Mouse (Mus musculus) stomach, embryonic 14.5 days (tissue): ENCODE measurements around the gene Dcps. TPM values are rescaled to one million over a fixed set of nuclear protein-coding genes. Genes with fewer than 3 reads are reported as not detected.

Experiments used
- ATAC-seq: fragments of 200-750 bp; cut with Nextera tagmentation; 2 replicates; pipeline ENCODE4 v1.8.0; 2017; ENCODE audit warnings: low read depth, moderate TSS enrichment; ENCODE audit not compliant: insufficient number of reproducible peaks, insufficient read depth, low FRiP score
- H3K27ac ChIP-seq: fragments of 300-500 bp; sonication (generic); 2 replicates; pipeline ENCODE4 v1.5.1; 2014; ENCODE audit warnings: mild to moderate bottlenecking, low read length, moderate library complexity, mixed read lengths
- H3K27me3 ChIP-seq: fragments of 300-500 bp; sonication (generic); 2 replicates; pipeline ENCODE4 v1.6.1; 2014; ENCODE audit warnings: low read length, control low read depth, mixed read lengths; ENCODE audit not compliant: control insufficient read depth, insufficient read depth
- H3K36me3 ChIP-seq: fragments of 300-500 bp; sonication (generic); 2 replicates; pipeline ENCODE4 v1.6.1; 2014; ENCODE audit warnings: mild to moderate bottlenecking, control low read depth, low read length, moderate library complexity, mixed read lengths; ENCODE audit not compliant: control insufficient read depth, insufficient read depth
- H3K4me1 ChIP-seq: fragments of 300-500 bp; sonication (generic); 2 replicates; pipeline ENCODE4 v1.6.1; 2014; ENCODE audit warnings: low read length, control low read depth, mixed read lengths; ENCODE audit not compliant: control insufficient read depth, insufficient read depth
- H3K4me2 ChIP-seq: fragments of 300-500 bp; sonication (generic); replicated peaks from 2 replicates; pipeline ENCODE4 v1.6.1; 2014; ENCODE audit warnings: low read depth, low read length, control low read depth
- H3K4me3 ChIP-seq: fragments of 300-500 bp; sonication (generic); 2 replicates; pipeline ENCODE4 v1.5.1; 2014; ENCODE audit warnings: low read depth, low read length, control low read depth
- H3K9ac ChIP-seq: fragments of 300-500 bp; sonication (generic); replicated peaks from 2 replicates; pipeline ENCODE4 v1.6.1; 2014; ENCODE audit warnings: low read depth, mild to moderate bottlenecking, control low read depth, low read length, moderate library complexity, mixed read lengths
- H3K9me3 ChIP-seq: fragments of 300-500 bp; sonication (generic); 2 replicates; pipeline ENCODE4 v1.6.1; 2016; ENCODE audit warnings: low read depth, low read length, control low read depth; ENCODE audit not compliant: control insufficient read depth
- WGBS: fragments of 180-500 bp; shearing (Covaris S2); extraction: QIAGEN DNeasy Blood & Tissue Kit; methylation state at CpG from one replicate; pipeline ENCODE4 v1.1.7; 2014; 5-methylcytosine and 5-hydroxymethylcytosine counted together
- polyA plus RNA-seq: library from polyadenylated mRNA; unstranded; fragments of >200 nt; fragmentation: Nextera tagmentation; extraction: Ambion mirVana; gene quantifications from 2 replicates; pipeline ENCODE4 v1.2.1, GENCODE M21; 2014

Gene Dcps
- polyA plus RNA-seq, 1 experiment from 2014 or later: 77.2 TPM

DNA sequence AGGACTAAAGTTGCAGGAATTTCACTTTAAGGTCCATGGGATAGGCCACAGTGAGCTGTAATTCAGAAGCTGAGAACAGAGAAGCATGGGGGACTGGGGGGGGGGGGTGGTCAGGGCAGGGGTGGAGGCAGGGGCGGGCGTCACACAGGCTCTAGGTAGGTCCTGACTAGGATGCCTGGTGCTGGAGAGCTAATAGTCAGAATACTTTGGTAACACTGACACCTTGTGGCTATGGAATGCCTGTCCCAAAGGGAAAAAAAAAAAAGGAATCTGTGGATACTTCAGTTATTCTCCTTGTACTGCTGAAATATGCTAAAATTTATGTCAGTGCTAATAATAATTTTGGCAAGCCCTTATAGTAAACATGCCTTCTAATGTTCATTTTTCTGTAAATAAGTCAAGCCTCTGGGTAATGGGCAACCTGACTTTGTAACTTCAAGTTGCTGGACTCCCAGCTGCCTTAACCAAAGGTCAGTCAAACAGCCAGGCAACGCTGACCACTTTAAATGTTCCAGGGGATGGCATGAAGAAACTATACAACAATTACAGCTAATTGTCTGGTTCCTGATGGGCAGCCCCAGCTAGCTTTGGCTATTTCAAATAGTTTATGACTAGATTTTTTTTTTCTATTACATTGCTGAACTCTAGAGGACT is 9.6 kb downstream of the Dcps start:
- H3K36me3 ChIP-seq: peaks cover 9% of the 10 kb centered on the region; the same call in 1 of the 2 replicates
- H3K4me1 ChIP-seq: no peaks in the 10 kb centered on the region
- H3K27ac ChIP-seq: no peak overlapping the region
- no peak overlapping the region for H3K9ac ChIP-seq
- no peaks in the 10 kb centered on the region for H3K27me3 ChIP-seq
- no peak; the same call in 1 of the 2 replicates for ATAC-seq
- WGBS: 26% methylated on average over 3 of the region's 3 CpGs
- no peaks in the 10 kb centered on the region for H3K9me3 ChIP-seq
- H3K4me2 ChIP-seq: no peak overlapping the region
- H3K4me3 ChIP-seq: no peak overlapping the region

DNA sequence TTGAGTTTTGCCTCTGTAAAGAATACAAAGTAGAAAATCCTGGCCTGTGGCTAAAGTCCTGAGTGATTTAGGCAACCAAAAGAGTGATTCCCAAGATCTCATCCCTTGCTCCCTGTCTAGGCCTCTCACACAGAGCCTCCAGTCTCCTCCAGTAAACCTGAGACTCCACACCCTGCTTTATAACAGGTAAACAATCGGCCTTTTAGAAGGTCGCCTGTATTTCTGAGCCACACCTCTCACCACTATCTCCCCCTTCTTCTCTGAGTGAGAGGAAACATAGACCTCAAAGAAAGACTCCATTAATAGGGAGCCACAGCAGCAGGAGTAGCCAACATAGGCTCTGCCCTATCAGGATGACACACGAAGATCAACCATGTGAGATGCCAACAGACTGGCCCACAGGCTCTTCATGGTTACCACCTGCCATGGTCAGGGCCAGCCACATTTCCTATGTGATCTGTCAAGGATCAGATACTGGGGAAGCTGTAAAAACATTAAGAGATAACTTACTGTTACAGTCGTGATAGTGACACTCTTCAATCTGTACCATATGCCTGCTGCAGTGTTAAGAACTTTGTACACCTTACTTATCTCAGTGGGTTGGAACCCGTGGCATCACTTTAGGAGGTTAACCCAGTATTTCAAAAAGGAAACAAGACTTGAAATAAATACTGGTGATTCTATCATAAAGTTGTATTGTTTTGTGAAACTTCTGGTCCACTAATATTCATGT is 11.6 kb downstream of the Dcps start:
- Histone ChIP-seq H3K27ac (no peak overlapping the region), H3K4me2 (no peak overlapping the region), H3K9ac (no peak overlapping the region), H3K4me1 (no peaks in the 10 kb centered on the region), H3K27me3 (no peaks in the 10 kb centered on the region), H3K4me3 (no peak overlapping the region), H3K36me3 (peaks cover 3% of the 10 kb centered on the region; the same call in 1 of the 2 replicates), H3K9me3 (no peaks in the 10 kb centered on the region)
- WGBS: 67% methylated on average over 5 of the region's 5 CpGs
- no peak for ATAC-seq

DNA sequence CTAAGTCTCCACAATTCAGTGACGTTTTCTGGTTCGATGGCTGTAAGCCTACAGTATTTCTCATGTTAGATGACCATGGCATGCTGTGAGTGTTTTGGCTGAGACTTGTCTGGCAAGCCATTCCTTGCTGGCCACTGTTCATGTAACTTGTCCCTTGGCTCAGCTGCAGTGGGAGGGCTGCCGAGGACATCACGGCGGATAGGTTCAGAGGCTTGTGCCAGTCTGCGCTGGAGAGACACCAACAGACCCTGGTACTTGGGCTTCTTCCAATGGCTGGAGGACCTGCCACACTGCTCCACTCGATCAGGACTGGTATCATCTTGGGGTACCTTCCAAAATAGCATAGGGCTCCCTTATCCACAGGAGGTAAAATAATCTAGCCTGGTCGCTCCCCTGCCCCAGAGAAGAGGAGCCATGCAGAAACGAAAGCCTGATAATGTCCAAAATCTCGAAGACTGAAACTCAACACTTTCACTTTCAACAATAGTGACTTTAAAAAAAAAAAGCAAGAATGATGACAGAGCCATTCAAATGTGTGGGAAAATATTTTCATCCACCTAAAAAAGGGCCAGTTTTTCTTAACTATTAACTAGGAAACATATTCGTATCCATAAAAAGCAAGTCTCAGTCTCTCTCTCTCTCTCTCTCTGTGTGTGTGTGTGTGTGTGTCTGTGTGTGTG is 12.7 kb downstream of the Dcps start:
- H3K9me3 ChIP-seq: no peaks in the 10 kb centered on the region
- WGBS: 93% methylated on average over 11 of the region's 11 CpGs
- ATAC-seq: no peak

DNA sequence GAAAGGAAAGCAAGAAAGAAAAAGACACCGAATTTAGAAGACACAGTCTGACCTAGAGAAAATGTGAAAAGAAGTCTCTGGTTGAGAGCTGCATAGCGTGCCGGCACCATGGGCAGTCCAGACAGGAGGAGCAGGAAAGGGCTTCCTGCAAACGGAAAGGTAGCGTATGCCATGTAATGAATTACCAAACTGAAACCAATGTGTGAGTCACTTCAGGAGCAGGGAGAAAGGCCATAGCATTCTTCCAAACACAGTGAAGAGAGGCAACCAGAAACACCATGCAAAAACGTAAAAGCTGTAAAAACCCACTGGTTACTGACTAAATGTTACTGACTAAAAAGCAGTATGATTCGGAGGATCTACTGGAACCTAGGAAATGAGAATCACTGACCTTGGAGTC is 14.1 kb downstream of the Dcps start:
- Histone ChIP-seq H3K9me3 (no peaks in the 10 kb centered on the region), H3K27ac (no peak overlapping the region), H3K4me2 (no peak overlapping the region), H3K36me3 (no peaks in the 10 kb centered on the region; the same call in 1 of the 2 replicates), H3K4me1 (no peaks in the 10 kb centered on the region; the same call in 1 of the 2 replicates), H3K4me3 (no peak overlapping the region), H3K9ac (no peak overlapping the region), H3K27me3 (no peaks in the 10 kb centered on the region)
- WGBS: 91% methylated on average over 7 of the region's 7 CpGs
- ATAC-seq: no peak

More for the DNA sequence above, 12.7 kb downstream of the Dcps start:
- Histone ChIP-seq H3K27ac (no peak overlapping the region), H3K4me2 (no peak overlapping the region), H3K9ac (no peak overlapping the region), H3K4me3 (no peak overlapping the region), H3K36me3 (no peaks in the 10 kb centered on the region; the same call in 1 of the 2 replicates), H3K27me3 (no peaks in the 10 kb centered on the region), H3K4me1 (no peaks in the 10 kb centered on the region)

DNA sequence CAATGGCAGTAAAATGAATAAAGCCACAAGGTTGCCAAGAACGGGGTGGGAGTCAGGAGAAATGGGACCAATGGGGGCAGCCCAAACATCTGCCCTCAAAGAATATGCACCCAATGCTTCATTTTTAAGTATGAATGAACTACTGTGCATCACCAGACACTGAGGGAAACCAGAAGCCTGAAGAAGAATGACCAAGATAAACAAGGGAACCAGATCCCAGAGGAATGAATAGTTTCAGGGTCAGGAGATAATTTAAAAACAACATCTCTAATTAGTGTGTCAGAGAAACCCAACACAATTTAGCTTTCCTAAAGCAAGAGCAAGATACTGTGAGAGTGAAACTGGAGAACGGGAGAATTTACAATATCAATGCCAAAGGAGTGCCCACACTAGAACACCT is 15.2 kb downstream of the Dcps start:
- no peak overlapping the region for H3K4me2 ChIP-seq
- no peak overlapping the region for H3K27ac ChIP-seq
- 60% methylated on average over 2 of the region's 2 CpGs for WGBS
- H3K4me1 ChIP-seq: no peaks in the 10 kb centered on the region; the same call in 1 of the 2 replicates
- H3K9ac ChIP-seq: no peak overlapping the region
- H3K27me3 ChIP-seq: no peaks in the 10 kb centered on the region
- no peaks in the 10 kb centered on the region; the same call in 1 of the 2 replicates for H3K36me3 ChIP-seq
- no peak for ATAC-seq
- no peak overlapping the region for H3K4me3 ChIP-seq
- no peaks in the 10 kb centered on the region for H3K9me3 ChIP-seq

DNA sequence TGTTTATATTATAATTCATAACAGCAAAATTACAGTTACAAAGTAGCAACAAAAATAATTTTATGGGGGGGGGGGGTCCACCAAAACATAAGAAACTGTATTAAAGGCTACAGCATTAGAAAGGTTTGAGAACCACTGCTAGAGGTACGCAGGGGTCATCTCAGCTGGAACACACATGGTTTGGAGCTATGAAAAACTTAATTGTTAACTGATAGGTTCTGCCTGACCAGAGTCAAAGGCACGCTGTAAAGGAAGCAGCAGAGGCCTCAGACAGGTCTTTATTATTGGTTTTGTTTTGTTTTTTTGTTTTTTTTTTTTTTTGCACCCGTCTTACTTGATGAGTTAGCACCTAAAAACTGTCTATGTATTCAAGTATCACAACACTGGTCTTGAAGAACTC is 17.4 kb downstream of the Dcps start:
- no peaks in the 10 kb centered on the region for H3K27me3 ChIP-seq
- H3K36me3 ChIP-seq: no peaks in the 10 kb centered on the region
- no peaks in the 10 kb centered on the region; the same call in 1 of the 2 replicates for H3K4me1 ChIP-seq
- H3K4me3 ChIP-seq: no peak overlapping the region
- H3K9ac ChIP-seq: no peak overlapping the region
- WGBS: 83% methylated on average over 3 of the region's 3 CpGs
- no peak overlapping the region for H3K4me2 ChIP-seq
- H3K27ac ChIP-seq: no peak overlapping the region
- H3K9me3 ChIP-seq: no peaks in the 10 kb centered on the region
- no peak for ATAC-seq

DNA sequence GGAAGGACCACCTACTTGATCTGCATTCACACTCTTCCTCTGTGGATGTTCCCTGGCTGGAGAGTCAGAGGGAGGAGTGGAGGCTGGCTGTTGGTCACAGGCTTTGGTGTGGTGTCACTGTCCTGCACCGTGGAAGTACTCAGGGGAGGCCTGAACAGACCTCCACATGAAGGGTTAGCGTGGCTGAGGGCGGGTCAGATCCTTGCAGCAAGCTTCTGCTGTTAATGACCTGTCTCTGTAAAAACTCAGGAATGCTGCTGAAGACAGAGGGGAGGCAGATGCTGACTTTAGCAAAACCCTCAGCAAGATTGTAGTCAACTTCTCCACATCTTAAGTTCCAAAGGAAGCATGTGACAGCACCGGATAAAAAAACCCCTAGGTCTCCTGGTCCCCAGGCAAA is 19.0 kb downstream of the Dcps start:
- Histone ChIP-seq H3K4me3 (no peak overlapping the region), H3K9ac (no peak overlapping the region), H3K27ac (peak overlapping the region; percentile 6; the same call in 1 of the 2 replicates), H3K36me3 (no peaks in the 10 kb centered on the region), H3K27me3 (no peaks in the 10 kb centered on the region), H3K4me2 (no peak overlapping the region), H3K4me1 (no peaks in the 10 kb centered on the region; the same call in 1 of the 2 replicates), H3K9me3 (no peaks in the 10 kb centered on the region)
- ATAC-seq: 0 out of 2 replicates have a peak, but pooled peaks have one; percentile 19
- 64% methylated on average over 4 of the region's 4 CpGs for WGBS

DNA sequence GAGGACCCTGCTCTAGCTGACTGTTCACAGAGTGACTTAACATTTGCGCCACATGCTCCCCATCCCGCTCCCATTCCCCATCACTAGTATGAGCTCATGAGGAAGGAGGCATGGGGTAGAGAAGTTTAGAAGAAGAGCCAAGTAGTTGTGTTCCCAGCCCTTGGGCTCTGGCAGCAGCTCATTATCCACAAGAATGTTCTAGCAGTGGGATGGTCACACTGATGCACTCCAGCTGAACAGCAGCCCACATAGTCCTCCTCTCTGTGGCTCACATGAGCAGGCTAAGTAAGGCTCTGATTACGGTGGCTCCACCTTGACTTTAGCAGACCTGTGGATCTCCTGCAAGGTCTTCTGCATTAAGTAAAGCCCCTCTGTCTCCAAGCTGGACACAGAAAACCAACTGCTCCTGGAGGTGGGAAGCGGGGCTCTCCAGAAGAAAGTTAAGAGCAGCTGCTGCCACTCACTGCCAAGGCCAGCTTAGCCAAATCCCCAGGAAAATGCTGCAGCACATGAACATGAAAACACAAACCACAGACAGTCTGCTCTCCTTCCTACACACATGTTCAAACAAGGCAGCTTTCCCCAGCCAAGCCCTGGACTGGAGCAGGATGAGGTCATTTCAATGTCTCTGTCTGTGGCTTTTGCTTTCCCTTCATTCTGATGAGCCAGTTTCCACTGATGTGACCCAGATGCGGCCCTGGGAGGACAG is 19.7 kb downstream of the Dcps start:
- H3K4me1 ChIP-seq: no peaks in the 10 kb centered on the region; the same call in 1 of the 2 replicates
- peak; percentile 57; the same call in 1 of the 2 replicates for ATAC-seq
- no peak overlapping the region for H3K4me3 ChIP-seq
- 77% methylated on average over 5 of the region's 5 CpGs for WGBS
- no peaks in the 10 kb centered on the region for H3K36me3 ChIP-seq
- H3K4me2 ChIP-seq: no peak overlapping the region
- H3K9me3 ChIP-seq: no peaks in the 10 kb centered on the region
- no peaks in the 10 kb centered on the region for H3K27me3 ChIP-seq
- peak overlapping the region; percentile 10; the same call in 1 of the 2 replicates for H3K27ac ChIP-seq
- H3K9ac ChIP-seq: no peak overlapping the region
